Mouse (Mus musculus) neural tube, postnatal 0 days (tissue): ENCODE data around the gene Sae1. TPM values are rescaled to one million over a fixed set of nuclear protein-coding genes. Genes with fewer than 3 reads are reported as not detected.

ENCODE experiments used
- polyA plus RNA-seq: library from polyadenylated mRNA; unstranded; fragments of >200 nt; fragmentation: Nextera tagmentation; extraction: Ambion mirVana; gene quantifications from 2 replicates; pipeline ENCODE4 v1.2.1, GENCODE M21; 2015

The Sae1 gene
- polyA plus RNA-seq: 183 and 194 TPM in 2 replicates

GRCm38 (mm10) chr7:16387160-16388041 lies at the start of gene Sae1:
Gene Sae1 (minus strand): TSS chr7:16387806.

GRCm38 (mm10) chr7:16400689-16401611 lies 13.3 kb upstream of the Sae1 start, which contains the start of gene Zc3h4:
Gene Zc3h4 (plus strand): TSS chr7:16400910.

GRCm38 (mm10) chr7:16308093-16308492 lies 79.5 kb downstream of the Sae1 start, which contains the start of gene Bbc3:
Gene Bbc3 (plus strand): TSS chr7:16308393.

GRCm38 (mm10) chr7:16286026-16286961 lies 101.3 kb downstream of the Sae1 start, which contains the start of gene Ccdc9:
Gene Ccdc9 (minus strand): TSS chr7:16286795.

GRCm38 (mm10) chr7:16273081-16273765 lies 114.4 kb downstream of the Sae1 start, which contains the start of gene Inafm1:
Gene Inafm1 (minus strand): TSS chr7:16273617.

Other genes with a start within 250 kb of the Sae1 start
- 70.0 and 89.8 TPM in 2 replicates for gene Meis3, start 212.7 kb downstream of the Sae1 start, polyA plus RNA-seq
- gene Dhx34, start 165.8 kb downstream of the Sae1 start, polyA plus RNA-seq: 7.7 and 8.6 TPM in 2 replicates
- 0.25 and 0.30 TPM in 2 replicates for gene C5ar2, start 143.7 kb downstream of the Sae1 start, polyA plus RNA-seq
- gene C5ar1, start 128.3 kb downstream of the Sae1 start, polyA plus RNA-seq: 2.7 and 3.3 TPM in 2 replicates
- 114 and 118 TPM in 2 replicates for gene Inafm1, start 114.2 kb downstream of the Sae1 start, polyA plus RNA-seq
- gene Ccdc9, start 101.0 kb downstream of the Sae1 start, polyA plus RNA-seq: 17.4 and 19.0 TPM in 2 replicates
- gene Bbc3, start 79.4 kb downstream of the Sae1 start, polyA plus RNA-seq: 41.3 and 45.2 TPM in 2 replicates
- gene Zc3h4, start 13.1 kb upstream of the Sae1 start, polyA plus RNA-seq: 10.8 and 14.1 TPM in 2 replicates
- 119 and 130 TPM in 2 replicates for gene Tmem160, start 65.0 kb upstream of the Sae1 start, polyA plus RNA-seq
- gene Npas1, start 89.9 kb upstream of the Sae1 start, polyA plus RNA-seq: 6.7 and 7.6 TPM in 2 replicates
- gene Arhgap35, start 227.2 kb upstream of the Sae1 start, polyA plus RNA-seq: 23.5 and 25.8 TPM in 2 replicates